Mouse (Mus musculus): ENCODE measurements around the gene Taf5.

Gene Taf5

DNA sequence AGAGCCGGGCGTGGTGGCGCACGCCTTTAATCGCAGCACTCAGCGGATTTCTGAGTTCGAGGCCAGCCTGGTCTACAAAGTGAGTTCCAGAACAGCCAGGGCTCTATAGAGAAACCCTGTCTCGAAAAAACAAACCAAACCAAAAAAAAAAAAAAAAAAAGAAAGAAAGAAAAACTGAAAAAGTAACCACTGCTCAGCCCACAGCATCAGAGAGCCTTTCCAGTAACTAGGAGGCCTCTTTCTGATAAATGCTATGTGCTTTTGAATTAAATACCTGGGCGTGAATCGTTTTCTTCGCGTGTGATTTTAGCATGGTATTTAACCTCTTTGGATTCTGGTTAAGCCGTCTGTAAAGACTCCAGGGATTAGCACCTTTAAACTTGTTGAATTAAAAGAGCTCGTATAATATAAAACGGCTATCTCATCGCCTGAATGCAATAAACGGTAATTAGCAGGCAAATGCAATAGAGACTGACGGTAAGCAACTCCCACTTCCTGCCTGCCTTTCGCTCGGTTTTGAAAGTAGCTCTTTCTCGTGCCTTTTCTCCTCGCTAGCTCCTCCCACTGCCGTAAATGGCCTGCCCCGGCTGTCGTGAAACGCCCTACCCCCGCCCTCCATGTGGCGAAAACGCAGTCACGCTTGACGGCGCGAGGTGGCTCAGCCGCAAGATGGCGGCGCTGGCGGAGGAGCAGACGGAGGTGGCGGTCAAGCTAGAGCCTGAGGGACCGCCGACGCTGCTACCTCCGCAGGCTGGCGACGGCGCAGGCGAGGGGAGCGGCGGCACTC, at the start of gene Taf5:
TSS of gene Taf5 (plus strand) at position 651 of the 787 bp plus-strand sequence.
- peak; percentile 99 for DNase-seq (ENCODE audit: low read depth)

GRCm38 (mm10) chr19:47017831-47018230, 49.7 kb upstream of the Taf5 start:
- no peak for DNase-seq (ENCODE audit: low read depth)

- no peak for DNase-seq (ENCODE audit: low read depth)
These were observed 49.2 kb upstream of the Taf5 start for GRCm38 (mm10) chr19:47018330-47018729.

GRCm38 (mm10) chr19:47019326-47019725, 48.2 kb upstream of the Taf5 start:
- DNase-seq (ENCODE audit: low read depth): no peak

DNA sequence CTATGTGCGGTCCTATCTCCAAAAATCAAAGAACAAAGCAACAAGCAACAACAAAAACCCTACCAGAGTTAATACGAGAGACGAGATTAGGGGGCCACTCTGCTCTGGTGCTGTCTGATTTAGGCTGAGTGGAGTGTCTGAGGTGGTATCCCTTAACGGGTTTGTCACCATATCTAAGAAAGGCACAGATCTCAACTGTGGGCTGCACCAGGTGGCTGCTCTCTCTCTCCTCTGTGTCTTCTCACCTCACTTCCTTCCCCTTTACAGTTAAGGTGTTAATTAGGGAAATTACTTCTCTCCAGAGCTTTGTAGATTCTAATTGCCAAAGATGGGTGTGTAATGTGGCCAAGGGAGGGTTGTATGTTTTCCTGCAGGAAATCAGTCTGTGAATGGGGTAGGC, 44.8 kb upstream of the Taf5 start:
- no peak for DNase-seq (ENCODE audit: low read depth)

GRCm38 (mm10) chr19:47023546-47023945, 44.0 kb upstream of the Taf5 start:
- DNase-seq (ENCODE audit: low read depth): no peak

DNA sequence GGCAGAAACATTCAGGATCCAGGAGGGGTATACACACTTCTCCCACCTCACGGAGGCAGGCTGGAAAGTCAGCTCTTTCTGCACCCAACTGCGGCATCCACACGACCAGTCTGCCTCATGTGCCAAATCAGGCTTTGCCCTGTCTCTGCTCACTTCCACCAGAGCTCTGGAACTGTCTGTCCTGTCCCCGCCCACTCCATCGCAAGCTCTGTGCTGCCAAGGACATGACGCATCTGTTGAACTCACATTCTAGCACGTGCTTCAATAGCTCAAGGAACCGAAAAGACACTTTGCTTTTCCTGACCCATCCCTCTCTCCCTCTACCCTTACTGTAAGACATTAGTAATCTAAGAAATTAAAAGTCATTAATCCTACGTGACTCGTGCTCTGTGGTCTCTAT, 42.6 kb upstream of the Taf5 start:
- DNase-seq (ENCODE audit: low read depth): peak; percentile 55

GRCm38 (mm10) chr19:47026513-47026912, 41.0 kb upstream of the Taf5 start:
- no peak for DNase-seq (ENCODE audit: low read depth)

GRCm38 (mm10) chr19:47029796-47030195, 37.8 kb upstream of the Taf5 start:
- DNase-seq (ENCODE audit: low read depth): no peak

DNA sequence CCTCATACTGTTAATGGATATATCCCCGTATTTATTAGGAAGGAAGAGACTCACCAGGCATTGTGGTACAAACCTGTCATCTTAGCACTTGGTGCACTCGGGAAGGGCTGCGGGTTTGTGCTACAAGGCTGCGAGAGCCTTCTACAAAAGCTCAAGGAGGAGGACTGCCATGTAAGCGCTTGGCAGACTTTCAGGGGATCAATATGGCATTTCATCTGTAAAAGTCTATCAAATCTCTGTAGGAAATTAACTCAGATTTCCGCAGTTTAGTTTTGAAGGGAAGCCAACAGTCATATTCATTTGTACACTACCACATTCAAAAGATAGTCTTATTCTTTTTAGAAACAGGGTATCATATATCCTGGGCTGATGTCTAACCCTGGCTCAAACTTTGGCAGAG, 35.8 kb upstream of the Taf5 start:
- DNase-seq (ENCODE audit: low read depth): no peak

- peak; percentile 22 for DNase-seq (ENCODE audit: low read depth)
These were observed 32.6 kb upstream of the Taf5 start for GRCm38 (mm10) chr19:47034916-47035315.

GRCm38 (mm10) chr19:47036596-47036995, 30.9 kb upstream of the Taf5 start:
- no peak for DNase-seq (ENCODE audit: low read depth)

DNA sequence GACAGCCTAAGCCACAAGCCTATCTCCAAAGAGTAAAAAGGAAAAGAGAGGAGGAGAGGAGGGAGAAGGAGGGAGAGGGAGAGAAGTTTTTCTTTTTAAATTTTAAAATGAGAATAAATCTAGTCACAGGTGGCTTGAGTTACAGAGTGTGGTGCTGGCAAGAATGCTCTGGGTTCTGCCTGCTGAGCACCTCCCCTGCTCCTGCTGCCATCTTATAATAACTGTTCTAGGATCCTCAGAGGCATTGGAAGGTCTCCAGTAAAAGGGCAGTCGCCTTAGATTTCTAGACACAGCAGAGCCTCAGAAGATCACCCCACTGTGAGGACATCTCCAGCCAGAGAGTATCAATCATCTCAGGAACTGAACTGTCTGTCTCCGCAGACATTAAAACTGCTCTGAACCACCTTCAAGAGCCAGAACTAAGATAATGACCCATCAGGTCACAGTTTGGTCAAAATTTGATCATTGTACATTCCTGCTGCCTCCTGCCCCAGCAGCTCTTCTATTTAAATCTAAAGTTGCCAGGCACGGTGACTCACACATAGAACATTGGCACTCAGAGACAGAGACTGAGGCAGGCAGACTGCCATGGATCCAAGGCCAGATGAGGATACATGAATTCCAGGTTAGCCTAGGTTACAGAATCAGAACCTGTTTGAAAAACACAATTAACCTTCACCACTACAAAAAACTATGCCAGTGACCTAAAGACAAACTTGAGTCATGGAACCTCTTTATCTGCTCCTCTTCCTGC, 26.6 kb upstream of the Taf5 start:
- peak; percentile 35 for DNase-seq (ENCODE audit: low read depth)

- peak; percentile 65 for DNase-seq (ENCODE audit: low read depth)
These were observed 23.9 kb upstream of the Taf5 start for GRCm38 (mm10) chr19:47043608-47044007.

- DNase-seq (ENCODE audit: low read depth): peak; percentile 37
These were observed 21.2 kb upstream of the Taf5 start for GRCm38 (mm10) chr19:47046343-47046742.

- DNase-seq (ENCODE audit: low read depth): no peak
These were observed 20.2 kb upstream of the Taf5 start for GRCm38 (mm10) chr19:47047236-47047833.

GRCm38 (mm10) chr19:47049061-47049460, 18.5 kb upstream of the Taf5 start:
- DNase-seq (ENCODE audit: low read depth): no peak

DNA sequence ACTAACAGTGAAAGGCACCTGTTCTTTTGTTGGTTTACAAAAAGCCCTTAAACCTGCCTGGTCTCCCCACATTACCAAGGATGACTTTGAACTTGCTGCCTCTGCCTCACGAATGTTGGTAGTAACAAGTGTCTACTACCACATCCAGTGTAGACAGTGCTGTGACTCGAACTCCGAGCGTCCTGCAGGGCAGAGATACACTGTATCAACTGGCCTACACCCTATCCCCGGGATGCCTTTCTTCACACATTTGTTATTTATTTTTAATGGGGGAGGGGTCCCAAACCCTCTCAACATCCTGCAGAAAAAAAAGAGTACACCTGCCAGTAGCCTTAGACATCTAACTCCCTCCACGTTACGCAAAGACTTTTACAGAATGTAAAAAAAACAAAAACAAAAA, 17.7 kb upstream of the Taf5 start:
- DNase-seq (ENCODE audit: low read depth): no peak

DNA sequence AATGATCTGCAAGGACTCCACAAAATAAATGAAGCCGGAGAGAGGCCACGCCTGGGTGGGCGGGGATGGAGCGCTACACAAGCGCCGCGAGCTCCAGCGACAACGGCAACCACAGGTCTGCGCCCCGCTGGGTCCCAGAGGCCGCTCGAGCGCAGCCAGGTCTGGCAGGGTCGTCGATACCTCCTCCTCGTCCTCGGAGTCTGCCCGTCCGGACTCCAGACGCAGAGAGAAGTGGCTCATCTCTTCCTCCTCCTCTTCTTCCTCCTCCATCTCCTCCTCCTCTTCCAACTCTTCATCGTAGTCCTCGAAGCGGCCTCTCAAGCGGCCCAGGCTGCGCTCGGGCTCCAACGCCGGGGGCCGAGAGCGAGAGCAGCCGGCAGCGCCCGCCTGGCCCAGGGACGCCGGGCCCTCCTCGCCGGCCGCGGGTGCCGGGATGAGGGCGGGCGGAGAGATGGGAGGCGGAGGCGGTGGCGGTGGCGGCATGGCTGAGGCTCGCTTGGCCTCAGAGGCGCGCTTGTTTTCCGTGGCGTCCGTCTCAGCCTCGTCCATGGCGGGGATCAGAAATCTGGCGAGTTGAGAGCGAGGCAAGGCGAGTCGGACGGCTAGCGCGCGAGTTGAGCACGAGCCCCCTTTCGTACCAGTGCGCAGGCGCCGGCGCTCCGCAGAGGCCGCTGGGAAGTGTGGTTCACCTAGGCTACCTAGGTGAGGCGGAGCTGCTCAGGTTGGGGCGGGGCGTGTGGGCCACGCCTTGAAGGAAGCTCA, 17.1 kb upstream of the Taf5 start, which contains the start of gene Pcgf6:
TSS of gene Pcgf6 (minus strand) at position 636 of the 762 bp plus-strand sequence.
- DNase-seq (ENCODE audit: low read depth): peak; percentile 91

DNA sequence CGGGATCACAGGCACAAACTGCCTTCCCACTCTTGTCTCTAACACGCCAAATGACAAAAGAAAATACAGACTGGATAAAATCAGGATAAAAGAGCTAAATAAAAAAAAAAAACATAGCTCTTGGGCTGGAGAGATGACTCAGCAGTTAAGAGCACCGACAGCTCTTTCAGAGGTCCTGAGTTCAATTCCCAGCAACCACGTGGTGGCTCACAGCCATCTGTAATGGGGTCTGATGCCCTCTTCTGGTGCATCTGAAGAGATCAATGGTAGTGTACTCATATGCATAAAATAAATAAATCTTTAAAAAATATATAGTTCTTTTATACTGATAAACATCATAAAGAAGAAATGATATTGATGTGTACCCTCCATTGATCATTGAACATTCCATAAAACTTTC, 14.6 kb upstream of the Taf5 start:
- no peak for DNase-seq (ENCODE audit: low read depth)

- DNase-seq (ENCODE audit: low read depth): no peak
These were observed 14.1 kb upstream of the Taf5 start for GRCm38 (mm10) chr19:47053471-47053870.

- no peak for DNase-seq (ENCODE audit: low read depth)
These were observed 9.9 kb upstream of the Taf5 start for GRCm38 (mm10) chr19:47057684-47058083.
